Mouse (Mus musculus): ENCODE data around the gene Fcer1g. TPM values are rescaled to one million over a fixed set of nuclear protein-coding genes. Genes with fewer than 3 reads are reported as not detected.

The Fcer1g gene
- polyA plus RNA-seq, 1 experiment from 2014 or later = 31.5 TPM

DNA sequence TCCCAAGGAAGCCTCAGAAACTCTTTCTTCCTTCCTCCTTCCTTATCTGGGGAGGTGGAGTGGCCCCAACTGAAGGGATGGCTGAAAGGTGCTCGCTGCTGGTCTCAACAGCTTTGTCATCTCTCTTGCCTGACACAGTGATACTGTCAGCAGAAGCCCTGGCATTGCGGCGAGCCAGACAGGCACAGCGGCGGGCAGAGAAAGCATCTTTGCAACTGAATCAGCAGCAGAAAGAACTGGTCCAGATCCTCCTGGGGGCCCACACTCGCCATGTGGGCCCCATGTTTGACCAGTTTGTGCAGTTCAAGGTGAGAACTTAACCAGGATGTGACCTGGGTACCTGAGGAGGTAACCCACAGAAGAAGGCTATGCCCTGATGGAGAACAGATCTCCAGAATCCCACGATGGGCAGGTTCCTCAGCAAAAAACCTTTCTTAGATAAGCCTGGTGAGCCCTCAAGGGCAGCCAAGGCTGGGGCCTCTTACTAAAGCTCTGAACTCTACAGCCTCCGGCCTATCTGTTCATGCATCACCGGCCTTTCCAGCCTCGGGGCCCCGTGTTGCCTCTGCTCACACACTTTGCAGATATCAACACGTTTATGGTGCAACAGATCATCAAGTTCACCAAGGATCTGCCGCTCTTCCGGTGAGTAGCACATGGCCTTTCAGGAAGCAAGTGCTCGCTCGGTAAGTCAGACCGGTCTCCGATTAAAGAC lies 17.8 kb downstream of the Fcer1g start:
- Histone ChIP-seq H3K4me3 (ENCODE audit: low read depth, low read length) (no peak overlapping the region), H3K27ac (ENCODE audit: low read depth, low read length) (no peak overlapping the region), H3K9ac (ENCODE audit: low read length) (no peak overlapping the region), H3K36me3 (ENCODE audit: control insufficient read depth, insufficient read depth, low read length) (peaks cover 23% of the 10 kb centered on the region), H3K4me2 (ENCODE audit: low read length) (no peak overlapping the region), H3K9me3 (replicated peaks; ENCODE audit: control insufficient read depth, low read length) (no peaks in the 10 kb centered on the region), H3K27me3 (replicated peaks; ENCODE audit: control insufficient read depth, insufficient read depth, low read length) (no peaks in the 10 kb centered on the region), H3K4me1 (ENCODE audit: control insufficient read depth, insufficient read depth, low read length) (peaks cover 2% of the 10 kb centered on the region)
- WGBS = 89% methylated on average over 18 of the region's 18 CpGs
- DNase-seq (ENCODE audit: low spot score) (no peak), ATAC-seq (no peak)

DNA sequence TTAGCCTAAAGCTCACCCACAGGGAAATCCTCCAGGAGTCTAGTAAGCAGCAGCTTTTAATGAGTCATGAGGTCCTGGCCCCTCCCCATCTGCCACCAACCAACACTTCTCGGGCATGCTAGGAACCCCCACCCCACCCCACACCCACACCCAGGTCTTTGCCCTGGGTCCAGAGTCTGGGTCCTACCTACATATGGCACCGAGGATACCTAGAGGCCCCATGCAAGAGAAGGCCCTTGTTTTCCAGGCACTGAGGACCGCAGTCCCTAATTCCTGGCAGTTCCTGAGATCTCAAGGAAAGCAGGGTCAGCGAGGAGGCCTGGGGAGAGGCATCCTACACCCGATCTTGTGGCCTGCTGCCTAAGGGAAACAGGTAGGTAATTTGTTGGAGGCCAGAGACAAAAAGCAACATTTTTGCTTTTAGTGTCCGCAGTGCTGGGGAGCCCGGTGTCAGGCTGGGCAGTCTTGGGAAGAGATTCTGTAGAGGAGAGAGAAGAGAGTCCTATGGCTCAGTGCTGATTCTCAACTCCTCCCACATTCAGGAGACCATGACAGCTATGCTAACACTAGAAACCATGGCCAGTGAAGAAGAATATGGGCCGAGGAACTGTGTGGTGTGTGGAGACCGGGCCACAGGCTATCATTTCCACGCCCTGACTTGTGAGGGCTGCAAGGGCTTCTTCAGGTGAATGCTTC lies 20.2 kb downstream of the Fcer1g start, which contains the start of gene Nr1i3:
TSS of gene Nr1i3 (plus strand) at position 170 of the 696 bp plus-strand sequence.
- Histone ChIP-seq H3K4me1 (ENCODE audit: control insufficient read depth, insufficient read depth, low read length) (no peaks in the 10 kb centered on the region), H3K27me3 (replicated peaks; ENCODE audit: control insufficient read depth, insufficient read depth, low read length) (no peaks in the 10 kb centered on the region), H3K9me3 (replicated peaks; ENCODE audit: control insufficient read depth, low read length) (no peaks in the 10 kb centered on the region), H3K9ac (ENCODE audit: low read length) (no peak within 1 kb of the TSS), H3K36me3 (ENCODE audit: control insufficient read depth, insufficient read depth, low read length) (0 out of 2 replicates have a peak, but pooled peaks cover 8% of the 10 kb centered on the region), H3K4me3 (ENCODE audit: low read depth, low read length) (no peak within 1 kb of the TSS), H3K4me2 (ENCODE audit: low read length) (no peak within 1 kb of the TSS), H3K27ac (ENCODE audit: low read depth, low read length) (no peak within 1 kb of the TSS)
- ATAC-seq = no peak
- 63% methylated on average over 10 of the region's 10 CpGs for WGBS
- no peak for DNase-seq (ENCODE audit: low spot score)

DNA sequence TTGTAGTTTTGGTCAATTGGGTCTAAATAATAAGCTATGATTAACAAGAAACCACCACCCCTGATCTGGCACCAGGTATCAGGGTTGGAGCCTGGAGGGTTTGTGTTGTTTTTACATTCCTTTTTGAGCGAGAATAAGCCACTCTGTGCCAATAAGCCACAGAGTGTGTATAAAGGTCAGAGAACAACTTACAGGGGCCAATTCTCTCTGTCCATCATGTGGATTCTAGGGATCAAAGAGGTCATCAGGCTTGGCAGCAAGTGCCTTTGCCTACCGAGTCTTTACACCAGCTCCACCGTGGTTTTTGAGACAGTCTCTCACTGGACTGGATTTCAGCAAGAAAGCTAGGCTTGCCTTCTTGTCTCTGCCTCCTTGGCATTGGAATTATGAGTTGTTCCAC lies 21.3 kb downstream of the Fcer1g start:
- Histone ChIP-seq H3K4me3 (ENCODE audit: low read depth, low read length) (no peak overlapping the region), H3K36me3 (ENCODE audit: control insufficient read depth, insufficient read depth, low read length) (no peaks in the 10 kb centered on the region), H3K9ac (ENCODE audit: low read length) (no peak overlapping the region), H3K27me3 (replicated peaks; ENCODE audit: control insufficient read depth, insufficient read depth, low read length) (no peaks in the 10 kb centered on the region), H3K27ac (ENCODE audit: low read depth, low read length) (no peak overlapping the region), H3K4me2 (ENCODE audit: low read length) (no peak overlapping the region), H3K4me1 (ENCODE audit: control insufficient read depth, insufficient read depth, low read length) (no peaks in the 10 kb centered on the region), H3K9me3 (replicated peaks; ENCODE audit: control insufficient read depth, low read length) (no peaks in the 10 kb centered on the region)
- DNase-seq (ENCODE audit: low spot score) (no peak), ATAC-seq (no peak)
- 42% methylated on average over 3 of the region's 3 CpGs for WGBS

DNA sequence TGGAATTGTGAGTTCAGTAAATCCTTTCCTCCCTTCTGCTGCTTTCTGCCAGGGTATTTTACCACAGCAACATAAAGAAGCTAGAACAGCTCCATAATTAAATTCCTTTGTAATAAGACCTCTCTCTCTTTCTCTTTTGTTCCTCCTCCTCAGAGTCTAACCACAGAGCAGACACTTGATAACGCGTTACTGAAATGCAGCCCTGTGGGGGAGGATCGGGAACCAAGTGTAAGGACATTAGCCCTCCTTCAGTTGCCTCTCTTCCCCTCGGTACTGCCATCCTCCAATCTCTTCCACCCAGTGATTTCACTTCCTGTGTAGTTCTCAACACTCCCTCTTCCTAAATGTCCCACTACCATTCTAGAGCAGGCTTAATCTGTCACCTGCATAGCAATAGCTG lies 24.8 kb downstream of the Fcer1g start:
- WGBS = 14% methylated on average over 4 of the region's 4 CpGs
- H3K27ac ChIP-seq (ENCODE audit: low read depth, low read length) = no peak overlapping the region
- H3K4me3 ChIP-seq (ENCODE audit: low read depth, low read length) = no peak overlapping the region
- H3K9ac ChIP-seq (ENCODE audit: low read length) = no peak overlapping the region
- H3K36me3 ChIP-seq (ENCODE audit: control insufficient read depth, insufficient read depth, low read length) = no peaks in the 10 kb centered on the region
- no peak for ATAC-seq
- DNase-seq (ENCODE audit: low spot score) = no peak
- H3K27me3 ChIP-seq (replicated peaks; ENCODE audit: control insufficient read depth, insufficient read depth, low read length) = no peaks in the 10 kb centered on the region
- H3K4me2 ChIP-seq (ENCODE audit: low read length) = no peak overlapping the region
- no peaks in the 10 kb centered on the region for H3K4me1 ChIP-seq (ENCODE audit: control insufficient read depth, insufficient read depth, low read length)
- H3K9me3 ChIP-seq (replicated peaks; ENCODE audit: control insufficient read depth, low read length) = no peaks in the 10 kb centered on the region

DNA sequence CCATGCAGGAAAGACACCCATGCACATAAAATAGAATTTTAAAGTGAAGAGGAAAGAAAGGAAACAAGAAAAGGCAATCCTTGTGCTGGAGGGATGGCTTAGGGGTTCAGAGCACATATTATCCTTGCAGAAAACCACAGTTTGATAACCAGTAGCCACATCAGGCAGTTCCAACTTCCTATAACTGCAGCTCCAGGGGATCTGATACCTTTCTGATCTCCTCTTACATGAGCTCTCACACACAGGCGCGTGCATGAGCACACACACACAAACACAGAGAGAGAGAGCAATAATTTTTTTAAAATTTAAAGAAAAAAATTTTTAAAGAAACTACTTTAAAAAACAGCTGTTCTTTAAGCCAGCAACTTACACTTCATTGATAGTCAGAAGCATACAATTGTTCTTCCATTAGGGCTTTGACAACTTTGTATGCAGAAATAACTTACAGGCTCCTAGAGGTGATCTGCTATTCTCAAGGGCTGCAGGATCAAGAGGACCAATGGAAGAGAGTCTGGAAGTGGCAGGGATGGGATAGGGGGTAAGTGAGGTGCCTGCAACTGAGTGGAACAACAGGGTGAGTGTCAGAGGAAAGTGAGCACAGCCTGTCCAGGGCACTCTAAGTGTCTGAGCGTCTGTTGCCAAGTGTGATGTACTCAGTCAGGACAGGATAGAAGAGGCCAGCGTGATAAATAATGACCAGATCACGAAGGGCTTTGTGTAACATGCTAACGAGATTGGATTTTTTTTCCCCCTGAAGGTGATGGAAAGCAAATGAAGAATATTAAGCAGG lies 28.3 kb downstream of the Fcer1g start:
- Histone ChIP-seq H3K9ac (ENCODE audit: low read length) (no peak overlapping the region), H3K4me3 (ENCODE audit: low read depth, low read length) (no peak overlapping the region), H3K27me3 (replicated peaks; ENCODE audit: control insufficient read depth, insufficient read depth, low read length) (no peaks in the 10 kb centered on the region), H3K9me3 (replicated peaks; ENCODE audit: control insufficient read depth, low read length) (no peaks in the 10 kb centered on the region), H3K27ac (ENCODE audit: low read depth, low read length) (no peak overlapping the region), H3K36me3 (ENCODE audit: control insufficient read depth, insufficient read depth, low read length) (no peaks in the 10 kb centered on the region), H3K4me2 (ENCODE audit: low read length) (no peak overlapping the region), H3K4me1 (ENCODE audit: control insufficient read depth, insufficient read depth, low read length) (no peaks in the 10 kb centered on the region)
- 48% methylated on average over 6 of the region's 6 CpGs for WGBS
- ATAC-seq (no peak), DNase-seq (ENCODE audit: low spot score) (no peak)

DNA sequence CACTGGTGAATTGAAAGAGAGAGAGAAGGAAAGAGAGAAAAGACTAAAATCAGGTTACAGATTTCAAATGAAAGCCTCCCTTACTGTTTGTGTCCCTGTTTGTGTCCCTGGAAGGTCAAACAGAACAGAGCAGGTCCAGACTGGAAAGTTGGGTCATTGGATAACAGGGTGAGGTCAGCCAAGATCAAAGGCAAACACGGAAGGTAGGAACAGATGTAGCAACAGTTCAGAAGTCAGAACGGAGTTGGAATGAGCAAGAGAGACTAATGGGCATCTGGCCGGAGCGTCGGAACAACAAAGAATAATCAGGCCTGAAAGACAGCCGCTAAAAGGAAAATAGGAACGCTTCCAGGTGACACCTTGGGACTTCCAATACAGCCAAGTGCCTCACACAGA lies 29.9 kb downstream of the Fcer1g start:
- Histone ChIP-seq H3K4me3 (ENCODE audit: low read depth, low read length) (no peak overlapping the region), H3K27ac (ENCODE audit: low read depth, low read length) (no peak overlapping the region), H3K4me1 (ENCODE audit: control insufficient read depth, insufficient read depth, low read length) (no peaks in the 10 kb centered on the region), H3K4me2 (ENCODE audit: low read length) (no peak overlapping the region), H3K9me3 (replicated peaks; ENCODE audit: control insufficient read depth, low read length) (no peaks in the 10 kb centered on the region), H3K9ac (ENCODE audit: low read length) (no peak overlapping the region), H3K36me3 (ENCODE audit: control insufficient read depth, insufficient read depth, low read length) (no peaks in the 10 kb centered on the region), H3K27me3 (replicated peaks; ENCODE audit: control insufficient read depth, insufficient read depth, low read length) (no peaks in the 10 kb centered on the region)
- WGBS = 63% methylated on average over 7 of the region's 7 CpGs
- DNase-seq (ENCODE audit: low spot score) (no peak), ATAC-seq (no peak)

DNA sequence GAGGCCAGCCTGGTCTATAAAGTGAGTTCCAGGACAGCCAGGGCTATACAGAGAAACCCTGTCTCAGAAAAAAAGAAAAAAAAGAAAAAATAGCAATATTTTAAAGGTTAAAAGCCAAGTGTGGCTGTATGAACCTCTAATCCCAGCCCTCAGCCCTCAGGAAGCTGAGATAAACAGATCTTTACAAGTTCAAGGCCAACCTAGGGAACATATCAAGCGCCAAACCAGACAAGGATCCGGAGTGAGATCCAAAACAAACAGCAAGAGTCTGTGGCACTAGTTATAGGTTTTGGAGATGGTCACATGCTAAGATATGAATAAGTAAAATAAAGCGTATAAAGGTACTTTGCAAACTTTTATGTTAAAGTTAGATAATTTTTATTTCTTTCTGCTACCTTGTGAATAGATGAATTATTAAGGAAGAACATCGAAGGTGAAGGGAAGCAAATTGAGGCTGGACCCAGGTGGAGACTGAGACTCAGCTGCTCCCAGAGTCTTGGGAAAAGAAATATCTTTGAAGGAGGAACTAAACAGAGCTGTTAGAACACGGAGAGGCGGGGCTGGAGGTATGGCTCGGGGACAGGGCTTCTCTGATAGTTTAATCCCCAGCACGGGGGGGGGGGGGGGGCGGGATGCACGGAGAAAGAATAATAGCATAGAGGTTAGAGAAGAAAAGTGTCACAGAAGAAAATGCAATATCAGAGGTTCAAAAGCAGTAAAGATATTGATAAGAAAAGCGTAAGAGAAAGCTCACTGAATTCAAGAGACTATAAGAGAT lies 30.5 kb downstream of the Fcer1g start:
- WGBS = 56% methylated on average over 10 of the region's 11 CpGs
- Histone ChIP-seq H3K4me1 (ENCODE audit: control insufficient read depth, insufficient read depth, low read length) (no peaks in the 10 kb centered on the region), H3K4me2 (ENCODE audit: low read length) (no peak overlapping the region), H3K9ac (ENCODE audit: low read length) (no peak overlapping the region), H3K4me3 (ENCODE audit: low read depth, low read length) (no peak overlapping the region), H3K27me3 (replicated peaks; ENCODE audit: control insufficient read depth, insufficient read depth, low read length) (no peaks in the 10 kb centered on the region), H3K27ac (ENCODE audit: low read depth, low read length) (no peak overlapping the region), H3K36me3 (ENCODE audit: control insufficient read depth, insufficient read depth, low read length) (no peaks in the 10 kb centered on the region), H3K9me3 (replicated peaks; ENCODE audit: control insufficient read depth, low read length) (no peaks in the 10 kb centered on the region)
- DNase-seq (ENCODE audit: low spot score) (no peak), ATAC-seq (no peak)

DNA sequence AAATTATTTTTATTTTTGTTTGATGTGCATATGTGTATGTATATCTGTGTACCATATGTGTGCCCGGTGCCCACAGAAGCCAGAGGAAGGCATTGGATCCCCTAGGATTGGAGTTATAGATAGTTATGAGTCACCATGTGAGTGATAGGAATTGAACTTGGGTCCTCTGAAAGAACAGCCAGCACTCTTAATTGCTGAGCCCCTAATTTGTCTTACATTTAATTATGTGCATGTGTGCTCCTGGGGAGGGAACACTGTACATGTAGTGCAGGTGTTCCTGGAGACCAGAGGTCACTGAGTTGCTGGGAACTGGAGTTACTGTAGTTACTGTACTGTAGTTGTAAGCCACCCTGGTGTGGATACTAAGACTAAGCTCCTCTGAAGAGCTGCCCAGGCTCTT lies 33.4 kb downstream of the Fcer1g start:
- Histone ChIP-seq H3K36me3 (ENCODE audit: control insufficient read depth, insufficient read depth, low read length) (no peaks in the 10 kb centered on the region), H3K4me2 (ENCODE audit: low read length) (no peak overlapping the region), H3K4me3 (ENCODE audit: low read depth, low read length) (no peak overlapping the region), H3K27ac (ENCODE audit: low read depth, low read length) (no peak overlapping the region), H3K27me3 (replicated peaks; ENCODE audit: control insufficient read depth, insufficient read depth, low read length) (peaks cover 9% of the 10 kb centered on the region; the same call in 1 of the 2 replicates), H3K9me3 (replicated peaks; ENCODE audit: control insufficient read depth, low read length) (no peaks in the 10 kb centered on the region), H3K9ac (ENCODE audit: low read length) (no peak overlapping the region), H3K4me1 (ENCODE audit: control insufficient read depth, insufficient read depth, low read length) (0 out of 2 replicates have a peak, but pooled peaks cover 2% of the 10 kb centered on the region)
- DNase-seq (ENCODE audit: low spot score) = no peak
- 93% methylated on average over 1 of the region's 1 CpGs for WGBS
- no peak for ATAC-seq

All from forebrain, embryonic 14.5 days (tissue).